Mouse (Mus musculus): ENCODE results near the gene Syngap1. TPM values are rescaled to one million over a fixed set of nuclear protein-coding genes. Genes with fewer than 3 reads are reported as not detected.
A peak's percentile ranks its signal among the peaks of the same experiment; 100 is the strongest.
"Not testable (repeated sequence)": the region's sequence is repeated elsewhere in the genome, so short reads cannot be mapped to it uniquely, and the experiment has no call there.

Syngap1 gene
- total RNA-seq, 2 experiments from 2014 or later: 3.0 to 3.5 TPM

DNA sequence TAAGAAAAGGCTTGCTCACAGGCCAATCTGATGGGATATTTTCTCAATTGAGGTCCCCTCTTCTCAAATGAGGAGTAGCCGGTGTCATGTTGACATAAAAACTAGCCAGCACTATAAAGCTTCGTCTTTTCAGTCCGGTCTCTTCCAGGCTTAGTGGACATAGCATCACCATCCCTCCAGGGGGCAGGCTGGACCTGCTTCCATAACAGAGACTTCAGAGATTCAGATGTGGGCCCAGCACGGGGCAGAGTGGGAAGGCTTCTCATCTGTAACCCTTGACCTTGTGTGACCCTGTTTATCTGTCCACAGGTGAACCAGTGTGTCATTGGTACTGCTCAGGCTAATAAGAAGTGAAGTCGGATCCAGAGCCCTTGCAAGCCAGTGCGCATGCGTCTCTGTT, 9.3 kb upstream of the Syngap1 start:
- peak overlapping the region; percentile 96; the same call in 1 of the 2 replicates for H3K27ac ChIP-seq
- TF ChIP-seq CTCF (IDR thresholded peaks at IDR 0.05): peak; percentile 45
- peak; percentile 53 for DNase-seq
- H3K4me3 ChIP-seq: not testable (repeated sequence)
- intact Hi-C loops (cut with DNase I): loop anchor here (5.0 kb wide), 1 partner anchor 96 kb away; the partner anchor contains the start of gene Bak1

GRCm38 (mm10) chr17:26932839-26933398, 8.1 kb upstream of the Syngap1 start, which contains the start of gene Phf1:
Gene Phf1 (plus strand): TSS chr17:26933052.
- TF ChIP-seq CTCF (IDR thresholded peaks at IDR 0.05): no peak
- Histone ChIP-seq H3K27ac (peak within 1 kb of the TSS; percentile 96), H3K4me3 (peak within 1 kb of the TSS; percentile 76)
- peak; percentile 99 for DNase-seq
- intact Hi-C loops (cut with DNase I): loop anchor here (5.0 kb wide), 1 partner anchor 94 kb away; the partner anchor contains the start of gene Bak1

DNA sequence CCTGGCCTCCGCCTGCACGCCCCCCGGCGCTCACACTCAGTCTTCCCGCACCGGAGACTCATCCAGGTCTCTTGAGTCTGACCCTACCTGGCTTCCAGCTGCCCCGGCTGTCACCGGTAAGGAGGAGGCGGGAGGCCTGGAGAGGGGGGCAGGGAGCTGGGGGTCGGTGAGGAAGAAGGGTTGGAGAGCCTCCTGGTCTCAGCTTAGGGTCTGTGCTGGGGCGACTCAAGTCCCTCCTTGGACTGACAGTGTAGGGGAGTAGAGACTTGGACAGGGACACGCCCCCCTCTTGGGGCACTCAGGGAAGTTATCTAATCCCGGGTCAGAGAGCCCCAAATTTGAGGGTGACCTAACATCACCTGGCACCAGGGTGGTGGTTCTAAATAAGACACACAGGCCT, 7.6 kb upstream of the Syngap1 start:
- H3K4me3 ChIP-seq: peak overlapping the region; percentile 76
- DNase-seq: no peak
- intact Hi-C loops (cut with DNase I): loop anchor here (5.0 kb wide), 1 partner anchor 94 kb away; the partner anchor contains the start of gene Bak1
- TF ChIP-seq CTCF (IDR thresholded peaks at IDR 0.05): no peak
- peak overlapping the region; percentile 96 for H3K27ac ChIP-seq

DNA sequence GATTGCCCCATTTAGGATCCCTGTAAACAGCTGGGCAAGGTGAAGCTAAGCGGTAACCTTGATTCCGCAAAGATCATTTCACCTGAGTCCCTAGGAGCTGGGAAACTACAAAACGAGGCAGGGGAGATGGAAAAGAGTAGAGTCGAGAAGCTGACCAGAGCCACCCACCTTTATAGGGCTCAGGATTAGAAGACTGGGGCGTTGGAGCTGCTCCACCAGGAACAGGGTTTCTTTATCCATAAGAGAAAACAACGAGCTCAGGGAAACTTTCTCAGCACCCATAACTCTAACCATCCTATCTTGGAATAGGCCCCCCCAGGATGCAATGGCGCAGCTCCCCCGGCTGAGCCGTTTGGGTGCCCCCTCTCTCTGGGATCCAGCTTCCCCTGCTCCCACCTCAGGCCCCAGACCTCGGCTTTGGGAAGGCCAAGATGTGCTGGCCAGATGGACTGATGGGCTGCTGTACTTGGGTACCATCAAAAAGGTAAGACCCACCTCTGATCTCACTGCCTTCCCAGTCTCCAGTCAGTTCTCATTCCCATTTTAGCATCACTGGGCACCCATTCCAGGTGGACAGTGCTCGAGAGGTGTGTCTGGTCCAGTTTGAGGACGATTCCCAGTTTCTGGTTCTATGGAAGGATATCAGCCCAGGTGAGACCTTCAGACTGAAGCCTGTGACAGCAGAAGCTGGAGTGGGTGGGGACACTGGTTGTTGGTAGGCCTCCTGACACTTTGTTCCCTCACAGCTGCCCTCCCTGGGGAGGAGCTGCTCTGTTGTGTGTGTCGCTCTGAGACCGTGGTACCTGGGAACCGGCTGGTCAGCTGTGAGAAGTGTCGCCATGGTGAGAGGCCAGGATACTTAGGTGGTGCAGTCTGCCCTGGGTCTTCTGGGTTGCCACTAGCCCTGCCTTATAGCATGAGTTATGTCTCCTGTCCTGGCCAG, 6.9 kb upstream of the Syngap1 start:
- intact Hi-C loops (cut with DNase I): loop anchor here (5.0 kb wide), 1 partner anchor 93 kb away; the partner anchor contains the start of gene Bak1
- DNase-seq: no peak
- peak overlapping the region; percentile 96 for H3K27ac ChIP-seq

DNA sequence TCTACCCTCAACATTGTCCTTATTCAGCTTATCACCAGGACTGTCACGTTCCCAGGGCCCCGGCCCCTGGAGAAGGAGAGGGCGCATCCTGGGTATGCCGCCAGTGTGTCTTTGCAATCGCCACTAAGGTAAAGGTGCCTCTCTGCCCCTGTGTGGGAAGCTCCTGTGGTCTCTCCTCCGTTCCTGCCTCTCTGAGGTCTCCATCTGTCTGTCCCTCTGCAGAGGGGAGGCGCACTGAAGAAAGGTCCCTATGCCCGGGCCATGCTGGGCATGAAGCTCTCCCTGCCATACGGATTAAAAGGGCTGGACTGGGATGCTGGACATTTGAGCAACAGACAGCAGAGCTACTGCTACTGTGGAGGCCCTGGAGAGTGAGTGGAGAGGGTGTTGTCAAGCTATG, 6.0 kb upstream of the Syngap1 start:
- intact Hi-C loops (cut with DNase I): no loop called here
- Histone ChIP-seq H3K27ac (0 out of 2 replicates have a peak overlapping the region, but pooled peaks have one; percentile 5), H3K4me3 (no peak overlapping the region)
- DNase-seq: no peak
- no peak for TF ChIP-seq CTCF (IDR thresholded peaks at IDR 0.05)

More for the DNA sequence above, 6.9 kb upstream of the Syngap1 start:
- peak overlapping the region; percentile 76 for H3K4me3 ChIP-seq
- TF ChIP-seq CTCF (IDR thresholded peaks at IDR 0.05): no peak

DNA sequence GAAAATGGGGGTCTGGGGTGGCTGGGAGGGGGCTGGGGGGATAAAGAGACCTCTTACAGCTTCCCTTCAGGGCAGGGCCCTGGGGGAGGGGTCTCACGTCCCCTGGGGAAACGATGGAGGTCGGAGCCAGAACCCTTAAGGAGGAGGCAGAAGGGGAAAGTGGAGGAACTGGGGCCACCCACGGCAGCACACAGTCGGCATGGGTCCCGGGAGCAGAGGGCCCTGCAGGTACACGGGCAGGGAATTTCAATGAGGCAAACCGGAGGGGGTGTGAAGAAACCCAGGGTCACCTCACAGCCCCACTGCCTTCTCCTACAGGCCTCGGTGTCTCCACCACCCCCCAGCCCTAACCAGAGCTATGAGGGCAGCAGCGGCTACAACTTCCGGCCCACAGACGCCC, 4.6 kb upstream of the Syngap1 start:
- Histone ChIP-seq H3K27ac (no peak overlapping the region), H3K4me3 (no peak overlapping the region)
- no peak for TF ChIP-seq CTCF (IDR thresholded peaks at IDR 0.05)
- peak; percentile 24 for DNase-seq
- intact Hi-C loops (cut with DNase I): no loop called here

GRCm38 (mm10) chr17:26936921-26937695, 3.9 kb upstream of the Syngap1 start:
- Histone ChIP-seq H3K27ac (no peak overlapping the region), H3K4me3 (no peak overlapping the region)
- intact Hi-C loops (cut with DNase I): no loop called here
- no peak for TF ChIP-seq CTCF (IDR thresholded peaks at IDR 0.05)
- DNase-seq: peak; percentile 18

- no peak for TF ChIP-seq CTCF (IDR thresholded peaks at IDR 0.05)
- H3K27ac ChIP-seq: peak overlapping the region; percentile 97
- intact Hi-C loops (cut with DNase I): no loop called here
- H3K4me3 ChIP-seq: peak overlapping the region; percentile 88
- DNase-seq: peak; percentile 15
These were observed 3.0 kb upstream of the Syngap1 start for GRCm38 (mm10) chr17:26937883-26938695.

GRCm38 (mm10) chr17:26938731-26939130, 2.3 kb upstream of the Syngap1 start:
- TF ChIP-seq CTCF (IDR thresholded peaks at IDR 0.05): no peak
- Histone ChIP-seq H3K4me3 (peak overlapping the region; percentile 88), H3K27ac (peak overlapping the region; percentile 97)
- intact Hi-C loops (cut with DNase I): no loop called here
- DNase-seq: peak; percentile 56

DNA sequence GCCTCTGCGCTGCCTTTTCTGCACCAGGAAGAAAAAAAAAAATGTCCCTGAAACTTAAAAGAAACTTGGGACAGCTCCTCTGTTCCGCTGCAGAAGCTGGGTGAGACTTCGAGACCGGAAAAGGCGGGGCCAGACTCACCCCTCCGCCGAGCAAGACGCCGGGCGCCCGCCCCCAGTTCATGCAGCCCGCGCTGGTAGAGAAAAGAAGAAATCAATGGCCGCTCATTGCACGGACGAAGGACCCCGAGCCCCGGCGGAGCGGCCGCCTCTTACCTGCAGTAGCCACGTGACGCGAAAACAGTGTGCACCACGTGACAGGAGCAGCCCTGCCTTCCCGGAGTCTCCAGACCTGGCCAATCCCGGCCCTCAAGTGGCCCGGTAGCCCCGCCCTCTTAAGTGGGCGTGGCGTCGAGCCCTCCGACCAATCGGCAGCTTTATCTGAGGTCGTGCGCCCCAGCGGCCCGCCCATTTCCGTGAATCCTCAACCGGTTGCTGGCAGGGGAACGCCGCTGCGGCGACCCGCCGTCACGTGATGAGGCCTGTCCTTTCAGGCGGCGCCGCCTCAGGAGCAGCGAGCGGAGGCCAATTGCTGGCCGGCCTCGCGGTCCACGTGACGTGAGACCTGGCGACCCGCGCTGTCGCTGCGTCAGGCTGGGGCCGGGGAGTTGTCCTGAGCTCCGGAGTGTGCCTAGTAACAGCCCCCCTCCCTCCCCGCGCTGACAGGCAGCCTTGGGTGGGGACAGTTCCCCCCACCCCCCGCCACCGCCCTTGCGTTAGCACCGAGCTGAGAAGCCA, 1.7 kb upstream of the Syngap1 start, which contains the start of gene Cuta:
Gene Cuta (minus strand): TSS at position 392 of the 795 bp plus-strand sequence.
- peak; percentile 100 for DNase-seq
- no peak for TF ChIP-seq CTCF (IDR thresholded peaks at IDR 0.05)
- intact Hi-C loops (cut with DNase I): no loop called here
- H3K27ac ChIP-seq: peak within 1 kb of the TSS; percentile 97
- peak within 1 kb of the TSS; percentile 88 for H3K4me3 ChIP-seq

- no peak for TF ChIP-seq CTCF (IDR thresholded peaks at IDR 0.05)
- intact Hi-C loops (cut with DNase I): no loop called here
These were observed 1.1 kb upstream of the Syngap1 start for GRCm38 (mm10) chr17:26939973-26940300.

More at GRCm38 (mm10) chr17:26939973-26940300, 1.1 kb upstream of the Syngap1 start:
- Histone ChIP-seq H3K4me3 (peak overlapping the region; percentile 88), H3K27ac (peak overlapping the region; percentile 97)
- DNase-seq: no peak
